Mouse (Mus musculus): Measurements from ENCODE around the gene Dtnb.
"Not testable (repeated sequence)": the region's sequence is repeated elsewhere in the genome, so short reads cannot be mapped to it uniquely, and the experiment has no call there.

DNA sequence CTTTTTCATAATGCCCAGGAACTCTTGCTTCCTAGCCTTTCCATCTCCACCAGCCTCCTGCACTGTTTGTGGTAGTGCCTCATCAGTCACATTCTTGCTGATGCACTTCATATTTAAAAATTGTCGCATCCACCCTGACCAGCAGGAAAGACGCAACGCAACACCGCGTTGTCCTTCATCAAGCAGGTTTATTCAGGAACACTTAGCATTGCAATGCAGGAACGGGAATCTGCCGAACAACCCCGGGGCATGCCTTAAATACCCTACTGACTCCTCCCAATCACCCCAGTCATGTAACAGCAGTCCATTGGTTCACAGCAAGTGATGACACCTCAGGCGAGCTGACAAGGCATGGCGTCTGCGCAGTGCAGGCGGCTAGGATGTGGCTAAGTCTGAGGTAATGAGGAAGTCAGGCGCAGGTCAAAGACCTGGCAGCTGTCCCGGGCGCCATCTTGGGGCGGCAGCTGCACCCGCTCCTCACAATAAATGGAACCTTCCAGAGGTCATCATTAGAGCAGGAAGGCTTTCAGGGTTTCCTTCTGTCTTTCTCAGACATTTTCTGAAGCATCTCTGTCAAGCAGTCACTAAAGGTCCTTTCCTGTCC is 118.8 kb downstream of the Dtnb start:
- TF ChIP-seq CTCF (IDR thresholded peaks at IDR 0.05; ENCODE audit: low read depth, low read length); POLR2A (IDR thresholded peaks at IDR 0.05; ENCODE audit: borderline replicate concordance, low read depth, low read length): not testable (repeated sequence)

Measured in bone marrow macrophage, adult 2 months (primary cell).